8 mouse cellular contexts compared by ENCODE assay signal in genomic region chr11:95258490-95258889, GRCm38 (mm10). TPM values are rescaled to one million over a fixed set of nuclear protein-coding genes. Genes with fewer than 3 reads are reported as not detected.
DNase-seq lines count a peak whose midpoint lies in the region; ATAC-seq and TF ChIP-seq lines count a peak whose summit lies in the region.

No protein-coding gene starts in this region.

- 0 out of 2 replicates have a peak, but pooled peaks have one; percentile 5 for TF ChIP-seq CTCF in cortical plate, adult 2 months (IDR thresholded peaks at IDR 0.05; ENCODE audit: extremely low read depth, insufficient read depth, low read length)
- TF ChIP-seq CTCF in hindbrain, postnatal 0 days (IDR thresholded peaks at IDR 0.05; ENCODE audit: low read depth), result peak; percentile 67

- no peaks in the 10 kb centered on the region for H3K4me1 ChIP-seq in cortical plate, adult 2 months (ENCODE audit: control insufficient read depth, insufficient read depth, low read length)
- no peaks in the 10 kb centered on the region for H3K4me1 ChIP-seq in hindbrain, postnatal 0 days (ENCODE audit: insufficient read depth, low read length)
- H3K4me1 ChIP-seq in midbrain, embryonic 10.5 days, result peaks cover 24% of the 10 kb centered on the region

- no peak for TF ChIP-seq POLR2A in cortical plate, adult 2 months (IDR thresholded peaks at IDR 0.05; ENCODE audit: extremely low read depth, insufficient read depth, low read length)

- peak overlapping the region; percentile 52 for H3K4me3 ChIP-seq in cortical plate, adult 2 months (ENCODE audit: insufficient read depth, low read length)
- H3K4me3 ChIP-seq in hindbrain, postnatal 0 days (ENCODE audit: low read length), result peak overlapping the region; percentile 58
- H3K4me3 ChIP-seq in midbrain, embryonic 10.5 days, result peak overlapping the region; percentile 64

- WGBS in hindbrain, postnatal 0 days, result 3% methylated on average over 26 of the region's 26 CpGs
- under 1% methylated on average over 26 of the region's 26 CpGs for WGBS in midbrain, embryonic 10.5 days

- no peaks in the 10 kb centered on the region for H3K36me3 ChIP-seq in hindbrain, postnatal 0 days (ENCODE audit: insufficient read depth, low read length)
- no peaks in the 10 kb centered on the region for H3K36me3 ChIP-seq in midbrain, embryonic 10.5 days

- H3K9ac ChIP-seq in hindbrain, postnatal 0 days (replicated peaks; ENCODE audit: low read length), result peak overlapping the region; percentile 63

- peak overlapping the region; percentile 86 for H3K4me2 ChIP-seq in hindbrain, postnatal 0 days (ENCODE audit: low read depth, low read length)

- no peak overlapping the region for H3K27ac ChIP-seq in cortical plate, adult 2 months (ENCODE audit: insufficient read depth, low read length)
- H3K27ac ChIP-seq in hindbrain, postnatal 0 days, result peak overlapping the region; percentile 48; the same call in 1 of the 2 replicates
- peak overlapping the region; percentile 85 for H3K27ac ChIP-seq in midbrain, embryonic 10.5 days (replicated peaks)

- no peaks in the 10 kb centered on the region for H3K9me3 ChIP-seq in hindbrain, postnatal 0 days (ENCODE audit: low read length)
- no peaks in the 10 kb centered on the region for H3K9me3 ChIP-seq in midbrain, embryonic 10.5 days (replicated peaks)

- intact Hi-C loops in left cerebral cortex, postnatal 4 days (cut with DNase I), result loop anchor here (10.0 kb wide), 2 partner anchors 214 to 274 kb away; partner anchors contain the start of gene Pdk2

- DNase-seq in adipocyte (ENCODE audit: low spot score), result peak; percentile 59
- peak; percentile 72 to 74 for DNase-seq in gastrocnemius, adult 8-10 months (ENCODE audit: low spot score in 2 of 2)
- peak; percentile 75 for DNase-seq in hindbrain, postnatal 0 days (ENCODE audit: low spot score)
- DNase-seq in left cerebral cortex, postnatal 4 days, result peak; percentile 80
- peak; percentile 85 for DNase-seq in midbrain, embryonic 10.5 days (ENCODE audit: low spot score)
- DNase-seq in right cerebral cortex, postnatal 36 days (ENCODE audit: low spot score in 2 of 2), result peak; percentile 21 to 22
- peak; percentile 76 to 91 for DNase-seq in urinary bladder, postnatal 4 days (ENCODE audit: low spot score in 2 of 2)

- no peaks in the 10 kb centered on the region for H3K27me3 ChIP-seq in hindbrain, postnatal 0 days (ENCODE audit: insufficient read depth, low read length)
- H3K27me3 ChIP-seq in midbrain, embryonic 10.5 days (ENCODE audit: low read depth, poor library complexity, severe bottlenecking), result peaks cover 42% of the 10 kb centered on the region

- ATAC-seq in hindbrain, postnatal 0 days, result peak; percentile 44

RNA-seq across cellular contexts. Expression of gene Tac4, which starts 2.8 kb away (rescaled TPM):
- polyA plus RNA-seq in cortical plate, adult 2 months (2012; rRNA removed), result not detected in 2 replicates
- not detected for total RNA-seq in gastrocnemius, adult 8-10 months (2022)
- total RNA-seq in hindbrain, postnatal 0 days (2014; rRNA removed), result not detected in 2 replicates
- not detected in 2 replicates for polyA plus RNA-seq in hindbrain, postnatal 0 days (2015; fragmentation: Nextera tagmentation; extraction: Ambion mirVana)
- total RNA-seq in left cerebral cortex, postnatal 4 days (2021), result not detected
- polyA plus RNA-seq in midbrain, embryonic 10.5 days (2016; fragmentation: Nextera tagmentation; extraction: Ambion mirVana), result not detected in 2 replicates

RNA-seq across cellular contexts. Expression of gene Kat7, which starts 51.6 kb away (rescaled TPM):
- 51.1 and 51.8 TPM in 2 replicates for polyA plus RNA-seq in cortical plate, adult 2 months (2012; rRNA removed)
- total RNA-seq in gastrocnemius, adult 8-10 months (2022), result 10 to 100 TPM; 19.8 to 28.9 (median 24.2) TPM
- total RNA-seq in hindbrain, postnatal 0 days (2014; rRNA removed), result 64.4 and 69.0 TPM in 2 replicates
- polyA plus RNA-seq in hindbrain, postnatal 0 days (2015; fragmentation: Nextera tagmentation; extraction: Ambion mirVana), result 59.0 and 66.6 TPM in 2 replicates
- 10 to 100 TPM; 70.2 to 72.0 TPM for total RNA-seq in left cerebral cortex, postnatal 4 days (2021)
- polyA plus RNA-seq in midbrain, embryonic 10.5 days (2016; fragmentation: Nextera tagmentation; extraction: Ambion mirVana), result 91.6 and 97.6 TPM in 2 replicates

Comparison
In these comparisons a context has a peak if more than half of its experiments do, and no peak if none do; other contexts are left out.
1. DNase-seq: peak in every context shown above with its lines; median percentile 85 in midbrain, embryonic 10.5 days; 84 in urinary bladder, postnatal 4 days; 80 in left cerebral cortex, postnatal 4 days; 75 in hindbrain, postnatal 0 days; 73 in gastrocnemius, adult 8-10 months; 59 in adipocyte; 22 in right cerebral cortex, postnatal 36 days.